Mouse (Mus musculus) CH12.LX (cell line): ENCODE results near the gene Dpp6.

Experiments
- CTCF ChIP-seq, 2 experiments: IDR thresholded peaks in 1 of 2; conservative IDR thresholded peaks in 1 of 2; 2 replicates each; pipeline ENCODE4 v1.5.1; 2011 to 2012; ENCODE audit warnings: low read depth in 2 of 2, low read length in 2 of 2, improper control_type of control experiment in 1 of 2, inconsistent platforms in 1 of 2, mild to moderate bottlenecking in 1 of 2, moderate library complexity in 1 of 2
- EP300 ChIP-seq: IDR thresholded peaks from 2 replicates; pipeline ENCODE4 v1.6.1; 2011; ENCODE audit warnings: low read length, improper control_type of control experiment
- ETS1 ChIP-seq: conservative IDR thresholded peaks from 2 replicates; pipeline ENCODE4 v1.6.1; 2012; ENCODE audit warnings: low read depth, mild to moderate bottlenecking, inconsistent platforms, low read length, improper control_type of control experiment, moderate library complexity
- MAX ChIP-seq: IDR thresholded peaks from 2 replicates; pipeline ENCODE4 v1.6.1; 2011; ENCODE audit warnings: low read length, improper control_type of control experiment
- POLR2A ChIP-seq: IDR thresholded peaks from 2 replicates; pipeline ENCODE4 v1.6.1; 2011; ENCODE audit warnings: low read depth, mild to moderate bottlenecking, improper control_type of control experiment, low read length
- ZC3H11A ChIP-seq: IDR thresholded peaks from 2 replicates; pipeline ENCODE4 v1.6.1; 2012; ENCODE audit warnings: low read depth, mild to moderate bottlenecking, inconsistent platforms, low read length, improper control_type of control experiment
- ZNF384 ChIP-seq: IDR thresholded peaks from 2 replicates; pipeline ENCODE4 v1.6.1; 2012; ENCODE audit warnings: low read depth, low read length, improper control_type of control experiment, inconsistent platforms

- TF ChIP-seq CTCF (conservative IDR thresholded peaks at IDR 0.05 in 1 of 2, IDR thresholded peaks at IDR 0.05 in 1 of 2; ENCODE audit: low read depth in 2 of 2, low read length in 2 of 2) (no peak), MAX (no peak), POLR2A (no peak), ZC3H11A (no peak), ETS1 (no peak), EP300 (no peak), ZNF384 (no peak)
Measured at GRCm38 (mm10) chr5:27336698-27337097, 519.7 kb downstream of the Dpp6 start.
